In genomic region chr12:20928966-20929365, GRCm38 (mm10) we compare ENCODE assay signal across 7 mouse cellular contexts.
DNase-seq lines count a peak whose midpoint lies in the region; ATAC-seq and TF ChIP-seq lines count a peak whose summit lies in the region.
"Not testable (repeated sequence)": the region's sequence is repeated elsewhere in the genome, so short reads cannot be mapped to it uniquely, and the experiment has no call there.

No protein-coding gene starts in this region.

- not testable (repeated sequence) for H3K4me1 ChIP-seq in kidney, adult 2 months (ENCODE audit: control insufficient read depth, insufficient read depth, low read length); midbrain, embryonic 14.5 days (ENCODE audit: control insufficient read depth, insufficient read depth, low read length)

- H3K9ac ChIP-seq in midbrain, embryonic 14.5 days (replicated peaks; ENCODE audit: low read length), result not testable (repeated sequence)

- intact Hi-C loops in gastrocnemius, adult 2 months (cut with DNase I), result not testable (repeated sequence)
- intact Hi-C loops in left cerebral cortex, postnatal 36 days (cut with DNase I), result loop anchor here (10.0 kb wide), 1 partner anchor 386 kb away; the partner anchor contains the start of gene Iah1

- not testable (repeated sequence) for TF ChIP-seq POLR2A in kidney, adult 2 months (IDR thresholded peaks at IDR 0.05; ENCODE audit: low read depth, low read length)

- H3K27me3 ChIP-seq in kidney, adult 2 months (replicated peaks; ENCODE audit: control insufficient read depth, insufficient read depth, low read length); midbrain, embryonic 14.5 days (ENCODE audit: control insufficient read depth, insufficient read depth, low read length): not testable (repeated sequence)

- TF ChIP-seq CTCF in gastrocnemius, adult 2 months (IDR thresholded peaks at IDR 0.05), result peak; percentile 61
- TF ChIP-seq CTCF in kidney, adult 2 months (conservative IDR thresholded peaks at IDR 0.05; ENCODE audit: insufficient read depth, insufficient read length, low read depth, low read length), result peak; percentile 26; the same call in 1 of the 2 replicates

- H3K27ac ChIP-seq in gastrocnemius, adult 2 months; kidney, adult 2 months (ENCODE audit: insufficient read depth, low read depth, low read length); midbrain, embryonic 14.5 days (replicated peaks; ENCODE audit: low read depth, low read length): not testable (repeated sequence)

- H3K4me3 ChIP-seq in gastrocnemius, adult 2 months; kidney, adult 2 months (ENCODE audit: insufficient read depth, low read depth, low read length); midbrain, embryonic 14.5 days (replicated peaks; ENCODE audit: low read depth, low read length): not testable (repeated sequence)

- not testable (repeated sequence) for ATAC-seq in midbrain, embryonic 14.5 days (ENCODE audit: low FRiP score, low TSS enrichment)

- 23% methylated on average over 3 of the region's 3 CpGs for whole genome bisulfite sequencing in kidney, adult 2 months
- 37% methylated on average over 3 of the region's 3 CpGs for WGBS in midbrain, embryonic 14.5 days

- H3K36me3 ChIP-seq in kidney, adult 2 months (ENCODE audit: control insufficient read depth, insufficient read depth, low read length); midbrain, embryonic 14.5 days (ENCODE audit: control insufficient read depth, insufficient read depth, low read length): not testable (repeated sequence)

- not testable (repeated sequence) for H3K4me2 ChIP-seq in midbrain, embryonic 14.5 days (ENCODE audit: low read length)

- H3K9me3 ChIP-seq in midbrain, embryonic 14.5 days (ENCODE audit: control insufficient read depth, low read length), result not testable (repeated sequence)

- peak; percentile 39 for DNase-seq in WW6 (ENCODE audit: low read depth, low spot score)
- peak; percentile 42 to 59 for DNase-seq in cerebellum, postnatal 25 days
- peak; percentile 40 for DNase-seq in gastrocnemius, adult 2 months
- peak; percentile 49 for DNase-seq in kidney, adult 2 months
- DNase-seq in left cerebral cortex, postnatal 36 days (ENCODE audit: low spot score in 2 of 2), result peak; percentile 31 to 51
- peak; percentile 73 for DNase-seq in midbrain, embryonic 14.5 days
- peak; percentile 8 to 56 for DNase-seq in spleen, adult 18-20 months
